Mouse (Mus musculus) spleen, postnatal 0 days (tissue): Measurements from ENCODE around the gene Fmo6. TPM values are rescaled to one million over a fixed set of nuclear protein-coding genes. Genes with fewer than 3 reads are reported as not detected.

Experiments
- polyA plus RNA-seq: library from polyadenylated mRNA; unstranded; fragments of >200 nt; fragmentation: Nextera tagmentation; extraction: Ambion mirVana; gene quantifications from 2 replicates; pipeline ENCODE4 v1.2.1, GENCODE M21; 2015

Fmo6 gene
- polyA plus RNA-seq = not detected in 2 replicates

GRCm38 (mm10) chr1:162937415-162937814, at the start of gene Fmo6:
Fmo6 (minus strand) TSS chr1:162937515.

GRCm38 (mm10) chr1:162984428-162984827, 47.1 kb upstream of the Fmo6 start, which contains the start of gene Fmo3:
Fmo3 (minus strand) TSS chr1:162984528.

GRCm38 (mm10) chr1:162897838-162898811, 39.2 kb downstream of the Fmo6 start, which contains the start of gene Fmo2:
Fmo2 (minus strand) TSS chr1:162898726.

Other genes starting within 250 kb of the Fmo6 start
- gene Prrc2c, start 197.0 kb downstream of the Fmo6 start, polyA plus RNA-seq = 77.7 and 81.1 TPM in 2 replicates
- 0.06 TPM in 1 of 2 replicates, not detected in the other for gene Fmo4, start 123.5 kb downstream of the Fmo6 start, polyA plus RNA-seq
- 1.9 and 3.8 TPM in 2 replicates for gene Fmo1, start 70.9 kb downstream of the Fmo6 start, polyA plus RNA-seq
- 2.0 and 4.7 TPM in 2 replicates for gene Fmo2, start 38.8 kb downstream of the Fmo6 start, polyA plus RNA-seq
- gene Fmo3, start 47.0 kb upstream of the Fmo6 start, polyA plus RNA-seq = not detected in 2 replicates
- not detected in 2 replicates for gene Mroh9, start 148.2 kb upstream of the Fmo6 start, polyA plus RNA-seq